8 mouse cellular contexts compared by ENCODE assay signal in the genomic region with DNA sequence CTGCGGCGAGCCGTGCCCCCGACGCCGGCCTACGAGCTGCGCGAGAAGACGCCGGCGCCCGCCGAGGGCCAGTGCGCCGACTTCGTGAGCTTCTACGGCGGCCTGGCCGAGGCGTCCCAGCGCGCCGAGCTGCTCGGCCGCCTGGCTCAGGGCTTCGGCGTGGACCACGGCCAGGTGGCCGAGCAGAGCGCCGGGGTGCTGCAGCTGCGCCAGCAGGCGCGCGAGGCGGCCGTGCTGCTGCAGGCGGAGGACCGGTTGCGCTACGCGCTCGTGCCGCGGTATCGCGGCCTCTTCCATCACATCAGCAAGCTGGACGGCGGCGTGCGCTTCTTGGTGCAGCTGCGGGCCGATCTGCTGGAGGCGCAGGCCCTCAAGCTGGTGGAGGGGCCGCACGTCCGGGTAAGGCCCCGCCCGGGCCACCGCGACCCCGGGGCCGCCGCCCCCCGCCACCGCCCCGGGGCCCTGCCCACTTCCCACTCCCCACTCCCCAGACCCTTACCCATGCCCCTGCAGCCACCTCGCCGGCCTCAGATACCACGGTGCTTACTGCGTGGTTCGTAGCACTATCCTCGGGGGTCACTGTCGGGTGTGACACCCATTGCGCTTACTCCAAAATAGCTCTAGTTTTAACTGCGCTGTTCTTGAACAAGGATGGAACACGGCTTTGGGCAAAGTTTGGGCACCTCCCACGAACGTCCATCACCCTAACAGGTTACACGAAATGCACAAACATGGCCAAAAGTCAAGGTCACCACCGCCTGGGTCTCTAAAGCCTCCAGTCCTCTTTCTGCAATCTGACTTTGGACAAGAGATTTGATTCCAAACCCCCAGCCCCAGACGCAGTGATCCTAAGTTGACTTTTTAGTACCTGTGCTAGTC. TPM values are rescaled to one million over a fixed set of nuclear protein-coding genes. Genes with fewer than 3 reads are reported as not detected.
A peak's percentile ranks its signal among the peaks of the same experiment; 100 is the strongest.
DNase-seq lines count a peak whose midpoint lies in the region; ATAC-seq lines count a peak whose summit lies in the region.

No protein-coding gene starts in this region.

- H3K27me3 ChIP-seq in lung, embryonic 15.5 days: no peaks in the 10 kb centered on the region
- H3K27me3 ChIP-seq in forebrain, embryonic 11.5 days (ENCODE audit: control insufficient read depth, insufficient read depth, low read length): no peaks in the 10 kb centered on the region
- peaks cover 9% of the 10 kb centered on the region; the same call in 1 of the 2 replicates for H3K27me3 ChIP-seq in limb, embryonic 11.5 days (ENCODE audit: control insufficient read depth, insufficient read depth, low read length)
- no peaks in the 10 kb centered on the region for H3K27me3 ChIP-seq in neural tube, embryonic 11.5 days (ENCODE audit: control insufficient read depth, insufficient read depth, low read length)

- DNase-seq in lung, postnatal 36 days: no peak
- DNase-seq in adrenal gland, postnatal 36 days: peak; percentile 23 to 39
- no peak for DNase-seq in forebrain, embryonic 11.5 days (ENCODE audit: low spot score)
- no peak for DNase-seq in limb, embryonic 11.5 days (ENCODE audit: low spot score)
- no peak for DNase-seq in neural tube, embryonic 11.5 days (ENCODE audit: low spot score)
- DNase-seq in urinary bladder, adult 2 months (ENCODE audit: low spot score): no peak
- DNase-seq in layer of hippocampus, postnatal 14 days (ENCODE audit: low spot score in 2 of 2): no peak

- no peaks in the 10 kb centered on the region for H3K9me3 ChIP-seq in lung, embryonic 15.5 days
- no peaks in the 10 kb centered on the region for H3K9me3 ChIP-seq in forebrain, embryonic 11.5 days (ENCODE audit: control insufficient read depth, low read length)
- H3K9me3 ChIP-seq in limb, embryonic 11.5 days (ENCODE audit: control insufficient read depth, low read length): no peaks in the 10 kb centered on the region
- no peaks in the 10 kb centered on the region for H3K9me3 ChIP-seq in neural tube, embryonic 11.5 days (ENCODE audit: control insufficient read depth, low read length)

- 3% methylated on average over 83 of the region's 83 CpGs for WGBS in lung, embryonic 15.5 days
- WGBS in forebrain, embryonic 11.5 days: 6% methylated on average over 80 of the region's 83 CpGs
- WGBS in limb, embryonic 11.5 days: 7% methylated on average over 68 of the region's 83 CpGs
- WGBS in neural tube, embryonic 11.5 days: 7% methylated on average over 66 of the region's 83 CpGs

- H3K4me2 ChIP-seq in lung, embryonic 15.5 days: peak overlapping the region; percentile 99
- H3K4me2 ChIP-seq in forebrain, embryonic 11.5 days (ENCODE audit: low read depth, low read length, severe bottlenecking): peak overlapping the region; percentile 99
- H3K4me2 ChIP-seq in limb, embryonic 11.5 days (ENCODE audit: low read depth, severe bottlenecking): peak overlapping the region; percentile 99
- H3K4me2 ChIP-seq in neural tube, embryonic 11.5 days (ENCODE audit: low read depth): peak overlapping the region; percentile 99

- H3K4me1 ChIP-seq in lung, embryonic 15.5 days: peaks cover 11% of the 10 kb centered on the region
- H3K4me1 ChIP-seq in forebrain, embryonic 11.5 days (replicated peaks; ENCODE audit: control insufficient read depth, insufficient read depth, low read length): peaks cover 3% of the 10 kb centered on the region; the same call in 1 of the 2 replicates
- H3K4me1 ChIP-seq in limb, embryonic 11.5 days (ENCODE audit: control insufficient read depth, insufficient read depth, low read length): peaks cover 5% of the 10 kb centered on the region
- peaks cover 4% of the 10 kb centered on the region for H3K4me1 ChIP-seq in neural tube, embryonic 11.5 days (ENCODE audit: control insufficient read depth, insufficient read depth, low read length)

- H3K9ac ChIP-seq in lung, embryonic 15.5 days: peak overlapping the region; percentile 85
- H3K9ac ChIP-seq in forebrain, embryonic 11.5 days (ENCODE audit: low read length): peak overlapping the region; percentile 86
- peak overlapping the region; percentile 78 for H3K9ac ChIP-seq in limb, embryonic 11.5 days (ENCODE audit: low read length)
- H3K9ac ChIP-seq in neural tube, embryonic 11.5 days (ENCODE audit: low read length): peak overlapping the region; percentile 89

- H3K36me3 ChIP-seq in lung, embryonic 15.5 days: no peaks in the 10 kb centered on the region
- H3K36me3 ChIP-seq in forebrain, embryonic 11.5 days (ENCODE audit: control insufficient read depth, insufficient read depth, low read length): no peaks in the 10 kb centered on the region
- no peaks in the 10 kb centered on the region for H3K36me3 ChIP-seq in limb, embryonic 11.5 days (ENCODE audit: control insufficient read depth, insufficient read depth, low read length)
- H3K36me3 ChIP-seq in neural tube, embryonic 11.5 days (ENCODE audit: control insufficient read depth, insufficient read depth, low read length): no peaks in the 10 kb centered on the region

- H3K27ac ChIP-seq in lung, embryonic 15.5 days: peak overlapping the region; percentile 86
- H3K27ac ChIP-seq in forebrain, embryonic 11.5 days (ENCODE audit: low read depth, low read length): peak overlapping the region; percentile 62; the same call in 1 of the 2 replicates
- no peak overlapping the region; the same call in 1 of the 2 replicates for H3K27ac ChIP-seq in limb, embryonic 11.5 days (replicated peaks; ENCODE audit: low read depth, low read length)
- peak overlapping the region; percentile 87 for H3K27ac ChIP-seq in neural tube, embryonic 11.5 days (ENCODE audit: low read depth, low read length)

- peak overlapping the region; percentile 89 for H3K4me3 ChIP-seq in lung, embryonic 15.5 days
- H3K4me3 ChIP-seq in forebrain, embryonic 11.5 days (ENCODE audit: low read depth, low read length): peak overlapping the region; percentile 80
- H3K4me3 ChIP-seq in limb, embryonic 11.5 days (ENCODE audit: low read depth, low read length): peak overlapping the region; percentile 80
- H3K4me3 ChIP-seq in neural tube, embryonic 11.5 days (ENCODE audit: low read depth, low read length): peak overlapping the region; percentile 82

- ATAC-seq in lung, embryonic 15.5 days (ENCODE audit: borderline replicate concordance, extremely low read depth, low FRiP score, low TSS enrichment): peak; percentile 32; the same call in 1 of the 2 replicates
- ATAC-seq in forebrain, embryonic 11.5 days (replicated peaks; ENCODE audit: low FRiP score): peak; percentile 67
- ATAC-seq in limb, embryonic 11.5 days (ENCODE audit: insufficient number of reproducible peaks, low FRiP score, low TSS enrichment, low read depth): peak; percentile 22; the same call in 1 of the 2 replicates
- peak; percentile 53 for ATAC-seq in neural tube, embryonic 11.5 days (ENCODE audit: insufficient read depth, low FRiP score, low TSS enrichment)

RNA-seq across cellular contexts. Expression of a gene that starts 0.6 kb away (rescaled TPM):
- polyA plus RNA-seq in lung, embryonic 15.5 days (2015; fragmentation: Nextera tagmentation; extraction: Ambion mirVana): 14.8 and 15.8 TPM in 2 replicates
- total RNA-seq in adrenal gland, postnatal 36 days (2021): 10 to 100 TPM; 42.2 to 57.9 TPM
- polyA plus RNA-seq in forebrain, embryonic 11.5 days (2014; fragmentation: Nextera tagmentation; extraction: Ambion mirVana): 12.0 and 13.5 TPM in 2 replicates
- polyA plus RNA-seq in limb, embryonic 11.5 days (2014; fragmentation: Nextera tagmentation; extraction: Ambion mirVana): 6.9 and 8.3 TPM in 2 replicates
- 9.7 and 11.5 TPM in 2 replicates for polyA plus RNA-seq in neural tube, embryonic 11.5 days (2014; fragmentation: Nextera tagmentation; extraction: Ambion mirVana)
- polyA plus RNA-seq in urinary bladder, adult 2 months (2012; rRNA removed): 21.6 and 23.2 TPM in 2 replicates
- 10 to 100 TPM; 24.1 to 27.0 TPM for total RNA-seq in layer of hippocampus, postnatal 14 days (2021)

RNA-seq across cellular contexts. Expression of a gene that starts 38.6 kb away (rescaled TPM):
- 1.0 and 1.7 TPM in 2 replicates for polyA plus RNA-seq in lung, embryonic 15.5 days (2015; fragmentation: Nextera tagmentation; extraction: Ambion mirVana)
- 100 to 1,000 TPM in 1 of 2 experiments, 10 to 100 TPM in 1; 60.9 to 140 TPM for total RNA-seq in adrenal gland, postnatal 36 days (2021)
- 0.09 TPM in 1 of 2 replicates, not detected in the other for polyA plus RNA-seq in forebrain, embryonic 11.5 days (2014; fragmentation: Nextera tagmentation; extraction: Ambion mirVana)
- polyA plus RNA-seq in limb, embryonic 11.5 days (2014; fragmentation: Nextera tagmentation; extraction: Ambion mirVana): 0.20 and 0.37 TPM in 2 replicates
- polyA plus RNA-seq in neural tube, embryonic 11.5 days (2014; fragmentation: Nextera tagmentation; extraction: Ambion mirVana): 0.27 and 0.76 TPM in 2 replicates
- 69.4 and 84.6 TPM in 2 replicates for polyA plus RNA-seq in urinary bladder, adult 2 months (2012; rRNA removed)
- total RNA-seq in layer of hippocampus, postnatal 14 days (2021): 1 to 10 TPM in 1 of 2 experiments, under 1 TPM in 1; 0.19 to 1.2 TPM

RNA-seq across cellular contexts. Expression of a gene that starts 51.0 kb away (rescaled TPM):
- polyA plus RNA-seq in lung, embryonic 15.5 days (2015; fragmentation: Nextera tagmentation; extraction: Ambion mirVana): 332 and 337 TPM in 2 replicates
- 100 to 1,000 TPM; 199 to 210 TPM for total RNA-seq in adrenal gland, postnatal 36 days (2021)
- polyA plus RNA-seq in forebrain, embryonic 11.5 days (2014; fragmentation: Nextera tagmentation; extraction: Ambion mirVana): 301 and 310 TPM in 2 replicates
- polyA plus RNA-seq in limb, embryonic 11.5 days (2014; fragmentation: Nextera tagmentation; extraction: Ambion mirVana): 258 and 272 TPM in 2 replicates
- polyA plus RNA-seq in neural tube, embryonic 11.5 days (2014; fragmentation: Nextera tagmentation; extraction: Ambion mirVana): 355 and 357 TPM in 2 replicates
- 215 and 252 TPM in 2 replicates for polyA plus RNA-seq in urinary bladder, adult 2 months (2012; rRNA removed)
- 100 to 1,000 TPM; 540 to 542 TPM for total RNA-seq in layer of hippocampus, postnatal 14 days (2021)

RNA-seq across cellular contexts. Expression of a gene that starts 51.2 kb away (rescaled TPM):
- 1.4 and 1.6 TPM in 2 replicates for polyA plus RNA-seq in lung, embryonic 15.5 days (2015; fragmentation: Nextera tagmentation; extraction: Ambion mirVana)
- 1 to 10 TPM; 5.4 to 7.3 TPM for total RNA-seq in adrenal gland, postnatal 36 days (2021)
- polyA plus RNA-seq in forebrain, embryonic 11.5 days (2014; fragmentation: Nextera tagmentation; extraction: Ambion mirVana): 15.3 and 18.3 TPM in 2 replicates
- 2.8 and 3.2 TPM in 2 replicates for polyA plus RNA-seq in limb, embryonic 11.5 days (2014; fragmentation: Nextera tagmentation; extraction: Ambion mirVana)
- polyA plus RNA-seq in neural tube, embryonic 11.5 days (2014; fragmentation: Nextera tagmentation; extraction: Ambion mirVana): 11.5 and 11.8 TPM in 2 replicates
- polyA plus RNA-seq in urinary bladder, adult 2 months (2012; rRNA removed): 0.08 and 0.12 TPM in 2 replicates
- total RNA-seq in layer of hippocampus, postnatal 14 days (2021): 100 to 1,000 TPM; 126 to 129 TPM

Comparison
In these comparisons a context has a peak if more than half of its experiments do, and no peak if none do; other contexts are left out.
1. DNase-seq: peak in adrenal gland, postnatal 36 days (2 of 2); none in lung, postnatal 36 days (single experiment), forebrain, embryonic 11.5 days (single experiment), limb, embryonic 11.5 days (single experiment), neural tube, embryonic 11.5 days (single experiment), urinary bladder, adult 2 months (single experiment) and layer of hippocampus, postnatal 14 days (0 of 2).
2. RNA of a gene that starts 38.6 kb away (polyA plus RNA-seq): 69.4 to 84.6 TPM in urinary bladder, adult 2 months; 1.0 to 1.7 TPM in lung, embryonic 15.5 days, 0.20 to 0.37 TPM in limb, embryonic 11.5 days, 0.27 to 0.76 TPM in neural tube, embryonic 11.5 days and 0.09 TPM in forebrain, embryonic 11.5 days; every median in the first group is over 10 times any median in the second.
3. Peak in every context shown above with its lines, with median percentiles within 50 percentile points of each other: ATAC-seq, H3K4me2 ChIP-seq, H3K4me3 ChIP-seq and H3K9ac ChIP-seq.